Mouse (Mus musculus) brown adipose tissue, adult 24 weeks (tissue): ENCODE measurements around the gene Hectd4. TPM values are rescaled to one million over a fixed set of nuclear protein-coding genes. Genes with fewer than 3 reads are reported as not detected.
"Not testable (repeated sequence)": the region's sequence is repeated elsewhere in the genome, so short reads cannot be mapped to it uniquely, and the experiment has no call there.

Experiments
- H3K27ac ChIP-seq: fragments of 200-500 bp; replicated peaks from 2 replicates; pipeline ENCODE4 v1.5.1; 2012; ENCODE audit warnings: low read depth, mild to moderate bottlenecking, low read length
- H3K4me1 ChIP-seq: fragments of 200-500 bp; 2 replicates; pipeline ENCODE4 v1.6.1; 2012; ENCODE audit warnings: low read length, mixed read lengths; ENCODE audit not compliant: control insufficient read depth, insufficient read depth, insufficient read length
- H3K4me3 ChIP-seq: fragments of 200-500 bp; 2 replicates; pipeline ENCODE4 v1.5.1; 2012; ENCODE audit warnings: low read depth, mild to moderate bottlenecking, low read length, moderate library complexity; ENCODE audit not compliant: insufficient read depth
- polyA plus RNA-seq: library from polyadenylated mRNA; stranded (reverse); fragments of >200 nt; gene quantifications from 2 replicates; pipeline ENCODE4 v1.2.4, GENCODE M21; 2012; ENCODE audit not compliant: missing spikeins, insufficient read depth, insufficient read length

Hectd4 gene
- polyA plus RNA-seq, 1 experiment = 6.0 TPM

GRCm38 (mm10) chr5:121329333-121330058, 109.5 kb downstream of the Hectd4 start:
- peak overlapping the region; percentile 74 for H3K27ac ChIP-seq
- H3K4me1 ChIP-seq = 0 out of 2 replicates have a peak, but pooled peaks cover 3% of the 10 kb centered on the region
- H3K4me3 ChIP-seq = peak overlapping the region; percentile 48

DNA sequence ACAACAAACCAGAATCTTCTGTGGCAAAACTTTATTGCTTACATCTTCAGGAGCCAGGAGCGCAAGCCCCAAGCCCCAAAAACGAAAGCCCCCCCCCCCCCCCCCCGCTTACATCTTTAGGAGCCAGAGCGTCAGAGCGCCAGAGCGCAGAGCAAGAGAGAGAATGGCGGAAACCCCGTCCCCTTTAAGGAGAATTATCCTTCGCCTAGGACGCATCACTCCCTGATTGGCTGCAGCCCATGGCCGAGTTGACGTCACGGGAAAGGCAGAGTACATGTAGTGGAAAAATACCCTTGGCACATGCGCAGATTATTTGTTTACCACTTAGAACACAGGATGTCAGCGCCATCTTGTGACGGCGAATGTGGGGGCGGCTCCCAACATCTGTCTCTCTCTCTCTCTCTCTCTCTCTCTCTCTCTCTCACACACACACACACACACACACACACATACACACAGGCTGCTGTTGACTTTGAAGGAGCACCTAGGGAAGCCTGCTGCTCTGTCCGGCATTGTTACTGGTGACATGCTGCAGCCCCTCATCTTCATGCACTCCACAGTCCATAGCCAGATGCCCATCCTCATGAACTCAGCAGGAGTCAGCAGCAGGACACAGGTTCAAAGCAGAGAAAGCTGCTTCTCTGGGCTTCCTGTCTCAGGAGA, 110.3 kb downstream of the Hectd4 start:
- peak overlapping the region; percentile 48 for H3K4me3 ChIP-seq
- H3K27ac ChIP-seq = peak overlapping the region; percentile 74
- H3K4me1 ChIP-seq = not testable (repeated sequence)

DNA sequence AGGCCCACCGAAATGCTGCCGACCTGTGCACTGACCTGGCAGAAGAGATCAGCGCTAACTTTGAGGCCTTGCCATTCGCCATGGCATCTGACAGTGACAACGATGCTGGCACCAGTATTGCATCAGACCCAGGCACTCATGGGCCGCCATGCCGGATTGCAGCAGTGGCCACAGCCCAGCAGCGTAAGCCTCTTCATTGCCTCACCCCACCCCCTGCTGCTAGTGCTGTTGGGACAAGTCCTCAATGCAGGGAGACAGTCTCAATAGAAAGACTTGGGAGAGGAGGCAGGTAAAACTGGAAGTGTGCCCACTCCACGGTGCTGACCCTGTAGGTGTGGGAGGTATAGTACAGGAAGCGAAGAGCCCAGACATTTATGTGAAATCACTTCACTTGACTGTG, 111.7 kb downstream of the Hectd4 start:
- Histone ChIP-seq H3K27ac (no peak overlapping the region), H3K4me3 (no peak overlapping the region), H3K4me1 (0 out of 2 replicates have a peak, but pooled peaks cover 3% of the 10 kb centered on the region)

DNA sequence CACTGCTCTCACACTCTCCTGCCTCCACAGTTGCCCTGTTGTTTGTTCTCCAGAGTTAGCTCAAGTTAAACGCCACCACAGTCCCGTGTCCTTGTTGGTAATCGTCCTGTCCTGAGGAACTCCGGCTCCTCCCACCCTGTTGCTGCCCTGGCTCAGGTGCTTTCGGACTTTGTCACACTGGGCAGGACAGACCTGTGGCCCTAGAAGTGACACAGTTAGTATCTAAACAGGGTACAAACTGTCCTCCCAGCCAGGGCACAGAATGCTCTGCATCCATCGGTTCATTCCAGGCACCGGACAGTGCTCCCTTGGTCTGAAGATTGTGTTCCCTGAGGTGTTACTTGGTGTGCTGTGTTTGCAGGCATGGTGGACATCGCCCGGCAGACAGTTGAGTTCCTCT, 114.0 kb downstream of the Hectd4 start:
- no peak overlapping the region for H3K27ac ChIP-seq
- H3K4me1 ChIP-seq = 0 out of 2 replicates have a peak, but pooled peaks cover 3% of the 10 kb centered on the region
- H3K4me3 ChIP-seq = no peak overlapping the region

DNA sequence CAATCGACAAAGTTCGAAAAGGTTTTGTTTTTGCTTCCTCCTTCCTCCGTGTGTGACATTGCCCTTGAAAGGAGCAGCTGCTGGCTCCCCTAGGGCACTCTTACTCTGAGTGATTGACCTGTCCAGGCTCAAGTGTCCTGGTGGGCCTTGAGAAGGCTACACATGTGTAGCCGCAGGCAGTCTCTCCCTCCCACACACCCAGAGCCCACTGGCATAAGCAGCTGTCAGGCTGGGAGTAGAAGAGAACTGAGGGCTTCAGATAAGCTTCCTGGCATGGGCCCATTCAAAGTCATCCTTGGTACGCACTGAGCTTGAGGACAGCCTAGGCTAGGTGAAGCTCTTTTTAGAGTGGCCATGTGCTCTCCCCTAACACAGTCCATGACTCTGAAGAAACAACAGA, 114.4 kb downstream of the Hectd4 start:
- Histone ChIP-seq H3K4me3 (no peak overlapping the region), H3K27ac (no peak overlapping the region), H3K4me1 (0 out of 2 replicates have a peak, but pooled peaks cover 3% of the 10 kb centered on the region)

DNA sequence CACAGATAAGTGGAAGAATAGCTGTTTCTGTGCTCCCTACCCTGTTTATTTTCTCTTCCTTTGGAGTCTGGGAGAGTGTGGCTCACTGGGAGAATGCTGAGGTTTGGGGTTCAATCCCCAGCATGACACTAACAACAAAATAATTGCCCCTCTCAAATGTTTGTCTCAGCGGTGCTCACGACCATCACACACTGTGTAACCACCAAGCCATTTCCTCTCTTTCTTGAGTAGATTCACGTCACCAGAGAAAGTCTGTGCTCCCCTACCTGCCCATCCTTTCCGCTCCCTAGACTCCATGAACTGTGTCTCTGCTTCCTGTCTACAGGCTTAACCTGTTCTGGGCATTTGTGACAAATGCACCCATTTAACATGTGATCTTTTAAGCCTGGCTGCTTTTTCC, 115.4 kb downstream of the Hectd4 start:
- Histone ChIP-seq H3K4me3 (no peak overlapping the region), H3K27ac (no peak overlapping the region), H3K4me1 (0 out of 2 replicates have a peak, but pooled peaks cover 3% of the 10 kb centered on the region)

DNA sequence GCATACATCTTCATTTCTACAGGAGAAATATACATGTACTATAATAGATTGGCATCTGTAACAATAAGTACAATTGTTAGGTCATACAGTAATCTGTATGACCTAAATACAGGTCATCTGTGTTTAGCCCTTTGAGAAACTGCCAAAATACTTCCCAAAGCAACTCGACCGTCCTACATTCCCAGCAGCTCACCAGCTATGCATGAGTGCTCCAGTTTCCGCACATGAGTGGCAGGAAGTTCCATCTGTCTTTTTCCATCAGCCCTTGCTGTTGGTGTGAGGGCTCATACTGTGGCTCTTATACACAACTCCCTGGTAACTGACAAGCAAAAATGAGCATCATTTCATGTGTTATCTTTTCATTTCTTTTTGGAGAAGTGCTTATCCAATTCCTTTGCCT, 116.0 kb downstream of the Hectd4 start:
- Histone ChIP-seq H3K27ac (no peak overlapping the region), H3K4me1 (no peaks in the 10 kb centered on the region), H3K4me3 (no peak overlapping the region)

GRCm38 (mm10) chr5:121336776-121337175, 116.8 kb downstream of the Hectd4 start:
- H3K4me3 ChIP-seq = no peak overlapping the region
- no peak overlapping the region for H3K27ac ChIP-seq
- no peaks in the 10 kb centered on the region for H3K4me1 ChIP-seq

DNA sequence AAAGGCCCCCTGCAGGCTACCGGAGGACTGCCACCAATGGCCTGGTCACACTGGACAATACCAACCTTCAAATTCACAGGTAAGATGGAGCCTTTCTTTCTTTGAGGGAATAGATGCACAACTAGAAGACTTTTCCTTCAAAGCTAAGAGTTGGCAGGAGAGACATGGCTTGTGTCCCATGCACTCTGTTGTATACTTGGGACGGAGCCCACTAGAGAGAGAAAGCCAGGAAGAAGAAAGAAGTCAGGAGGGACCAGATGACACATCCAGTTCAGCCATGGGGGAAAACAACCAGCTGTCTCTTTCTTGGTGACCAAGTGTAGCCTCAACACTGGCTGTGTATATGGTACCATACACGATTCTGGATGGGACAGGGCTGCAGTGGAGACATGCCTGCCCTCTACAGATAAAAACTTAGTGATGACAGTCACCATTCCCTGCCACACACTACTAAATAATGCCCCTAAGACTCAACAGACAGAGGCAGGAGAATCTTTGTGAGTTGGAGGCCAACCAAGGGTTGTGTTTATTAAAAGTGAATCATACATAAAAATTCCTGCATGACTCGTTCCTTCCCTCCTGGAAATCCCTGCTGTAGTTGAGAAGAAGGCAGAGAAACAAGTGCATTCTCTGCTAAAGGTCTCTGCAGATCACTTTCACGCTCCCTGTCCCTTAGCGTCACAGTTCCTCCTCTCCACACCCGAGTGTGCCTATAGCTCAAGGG, 119.7 kb downstream of the Hectd4 start:
- Histone ChIP-seq H3K4me3 (no peak overlapping the region), H3K27ac (no peak overlapping the region), H3K4me1 (no peaks in the 10 kb centered on the region)

DNA sequence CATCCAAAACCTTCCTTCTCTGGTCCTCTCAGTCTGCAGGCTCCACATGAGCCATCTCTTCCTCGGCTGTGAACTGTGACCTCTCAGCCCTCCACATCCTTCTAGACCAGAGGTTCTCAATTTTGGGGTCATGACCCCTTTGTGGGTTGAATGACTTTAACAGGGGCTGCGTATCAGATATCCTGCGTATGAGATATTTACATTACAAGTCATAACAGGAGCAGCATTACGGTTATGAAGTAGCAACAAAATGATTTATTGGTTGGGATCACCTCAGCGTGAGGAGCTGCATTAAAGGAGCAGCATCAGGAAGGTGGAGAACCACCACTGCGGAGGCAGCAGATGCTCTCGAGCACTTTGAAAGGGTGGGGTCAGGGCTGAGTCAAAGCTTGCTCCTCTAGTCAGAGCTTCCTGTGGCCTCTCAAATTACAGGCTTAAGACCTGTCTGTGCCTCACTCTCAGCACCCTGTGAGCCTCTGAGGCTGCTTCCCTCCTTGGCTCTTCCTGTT, 121.0 kb downstream of the Hectd4 start:
- H3K27ac ChIP-seq = no peak overlapping the region
- H3K4me3 ChIP-seq = no peak overlapping the region
- no peaks in the 10 kb centered on the region for H3K4me1 ChIP-seq

- Histone ChIP-seq H3K4me1 (no peaks in the 10 kb centered on the region), H3K4me3 (no peak overlapping the region), H3K27ac (no peak overlapping the region)
Measured at GRCm38 (mm10) chr5:121342490-121342889, 122.5 kb downstream of the Hectd4 start.

- Histone ChIP-seq H3K4me3 (no peak overlapping the region), H3K27ac (no peak overlapping the region), H3K4me1 (no peaks in the 10 kb centered on the region)
Measured at GRCm38 (mm10) chr5:121343997-121344396, 124.0 kb downstream of the Hectd4 start.

DNA sequence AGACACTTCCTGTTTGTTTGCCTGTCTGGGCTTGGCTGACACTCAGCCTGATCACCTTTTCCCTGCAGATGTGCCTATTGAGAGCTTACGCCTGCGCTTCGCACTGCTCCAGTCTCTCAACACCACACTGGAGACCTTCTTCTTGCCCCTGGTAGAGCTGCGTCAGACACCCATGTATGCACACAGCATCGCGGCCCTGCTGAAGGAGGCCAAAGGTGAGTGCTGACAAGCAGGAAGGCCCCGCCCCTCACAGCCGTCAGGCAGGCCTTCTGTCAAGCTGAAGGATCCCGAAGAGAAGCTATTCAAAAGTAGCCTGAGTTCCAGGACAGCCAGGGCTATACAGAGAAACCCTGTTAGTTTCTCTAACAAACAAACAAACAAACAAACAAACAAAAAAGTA, 139.2 kb downstream of the Hectd4 start:
- no peak overlapping the region for H3K27ac ChIP-seq
- no peaks in the 10 kb centered on the region for H3K4me1 ChIP-seq
- no peak overlapping the region for H3K4me3 ChIP-seq

DNA sequence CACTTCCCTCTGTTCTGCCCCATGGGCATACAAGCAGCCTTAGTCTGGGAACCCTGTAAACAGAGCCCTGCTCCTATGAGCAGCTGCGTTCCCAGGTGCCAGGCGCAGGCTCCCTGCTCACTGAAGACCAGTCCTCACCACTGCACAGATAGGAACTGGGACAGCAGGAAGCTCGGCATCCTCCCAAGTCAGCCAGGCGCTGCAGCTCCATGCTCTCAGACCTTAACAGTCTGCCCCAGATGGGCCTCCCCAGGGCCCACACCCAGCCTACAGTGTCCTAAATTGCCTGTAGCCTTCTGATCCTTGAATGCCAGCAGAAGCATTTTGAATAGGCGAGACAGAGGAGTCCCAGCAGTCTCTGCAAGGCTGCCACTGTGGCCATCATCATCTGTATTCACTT, 141.7 kb downstream of the Hectd4 start:
- no peak overlapping the region for H3K27ac ChIP-seq

GRCm38 (mm10) chr5:121363441-121363840, 143.4 kb downstream of the Hectd4 start:
- Histone ChIP-seq H3K27ac (no peak overlapping the region), H3K4me1 (no peaks in the 10 kb centered on the region), H3K4me3 (no peak overlapping the region)

More for the DNA sequence above, 141.7 kb downstream of the Hectd4 start:
- H3K4me1 ChIP-seq = no peaks in the 10 kb centered on the region
- H3K4me3 ChIP-seq = no peak overlapping the region
